Mouse (Mus musculus) limb, embryonic 12.5 days (tissue): ENCODE measurements around the gene Cd86. TPM values are rescaled to one million over a fixed set of nuclear protein-coding genes. Genes with fewer than 3 reads are reported as not detected.

Source experiments
- ATAC-seq: fragments of 200-750 bp; cut with Nextera tagmentation; 2 replicates; pipeline ENCODE4 v1.8.0; 2017; ENCODE audit warnings: low read depth, moderate TSS enrichment; ENCODE audit not compliant: insufficient number of reproducible peaks, insufficient read depth, low FRiP score, low TSS enrichment
- H3K27ac ChIP-seq: fragments of 300-500 bp; sonication (generic); 2 replicates; pipeline ENCODE4 v1.5.1; 2016; ENCODE audit warnings: mild to moderate bottlenecking, moderate library complexity
- H3K27me3 ChIP-seq: fragments of 300-500 bp; sonication (generic); 2 replicates; pipeline ENCODE4 v1.6.1; 2016; ENCODE audit warnings: mild to moderate bottlenecking, moderate library complexity
- H3K36me3 ChIP-seq: fragments of 300-500 bp; sonication (generic); 2 replicates; pipeline ENCODE4 v1.6.1; 2016; ENCODE audit warnings: mild to moderate bottlenecking, moderate library complexity
- H3K4me1 ChIP-seq: fragments of 300-500 bp; sonication (generic); replicated peaks from 2 replicates; pipeline ENCODE4 v1.6.1; 2016
- H3K4me2 ChIP-seq: fragments of 300-500 bp; sonication (generic); 2 replicates; pipeline ENCODE4 v1.6.1; 2016; ENCODE audit warnings: mild to moderate bottlenecking, moderate library complexity
- H3K4me3 ChIP-seq: fragments of 300-500 bp; sonication (generic); replicated peaks from 2 replicates; pipeline ENCODE4 v1.5.1; 2016; ENCODE audit warnings: mild to moderate bottlenecking
- H3K9ac ChIP-seq: fragments of 300-500 bp; sonication (generic); replicated peaks from 2 replicates; pipeline ENCODE4 v1.6.1; 2016; ENCODE audit warnings: mild to moderate bottlenecking, moderate library complexity
- H3K9me3 ChIP-seq: fragments of 300-500 bp; sonication (generic); 2 replicates; pipeline ENCODE4 v1.6.1; 2016; ENCODE audit warnings: mild to moderate bottlenecking, moderate library complexity
- WGBS: fragments of 180-500 bp; shearing (Covaris S2); methylation state at CpG from one replicate; pipeline ENCODE4 v1.1.7; 2016; 5-methylcytosine and 5-hydroxymethylcytosine counted together
- polyA plus RNA-seq: library from polyadenylated mRNA; unstranded; fragments of >200 nt; fragmentation: Nextera tagmentation; extraction: Ambion mirVana; gene quantifications from 2 replicates; pipeline ENCODE4 v1.2.1, GENCODE M21; 2016

Cd86 gene
- polyA plus RNA-seq, 1 experiment from 2014 or later, result 1.0 TPM

DNA sequence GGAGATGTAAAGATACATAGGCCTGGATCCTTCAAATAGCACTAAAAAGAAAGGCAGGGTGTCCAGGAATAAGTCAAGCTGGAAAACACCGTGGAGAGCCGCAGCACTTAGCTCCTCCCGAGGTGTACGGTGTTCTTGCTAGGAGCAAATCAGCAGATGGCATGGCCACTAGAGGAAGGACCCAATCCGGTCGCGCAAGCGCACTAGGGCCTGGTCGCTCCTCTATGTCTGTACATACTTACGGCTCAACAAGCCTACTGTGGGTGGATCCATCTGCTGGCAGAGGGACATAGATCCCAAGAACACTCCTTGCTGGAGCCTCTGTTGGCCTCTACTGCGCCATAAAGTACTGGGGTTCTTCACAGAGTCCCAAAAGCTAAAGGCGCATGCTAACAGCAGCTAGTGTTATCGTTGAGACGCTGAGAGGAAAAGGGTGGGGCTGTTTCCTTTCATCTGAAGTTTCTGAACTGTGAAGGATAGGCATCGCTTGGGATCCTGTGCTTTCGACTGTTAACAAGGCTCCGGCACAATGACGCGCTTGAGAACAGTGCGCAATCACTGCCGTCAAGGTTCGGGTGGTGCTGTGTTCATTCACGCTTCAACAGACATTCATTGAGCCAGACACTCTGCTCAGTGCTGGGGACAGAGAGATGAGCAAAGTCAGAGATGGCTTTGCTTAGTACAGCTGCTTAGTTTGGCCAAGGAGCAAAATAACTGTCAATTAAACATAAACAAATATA, 30.7 kb downstream of the Cd86 start:
- Histone ChIP-seq H3K4me1 (no peaks in the 10 kb centered on the region), H3K9me3 (0 out of 2 replicates have a peak, but pooled peaks cover 2% of the 10 kb centered on the region), H3K4me3 (no peak overlapping the region), H3K27ac (no peak overlapping the region), H3K4me2 (no peak overlapping the region), H3K27me3 (no peaks in the 10 kb centered on the region), H3K9ac (no peak overlapping the region), H3K36me3 (no peaks in the 10 kb centered on the region)
- WGBS, result 95% methylated on average over 23 of the region's 23 CpGs
- ATAC-seq, result no peak

DNA sequence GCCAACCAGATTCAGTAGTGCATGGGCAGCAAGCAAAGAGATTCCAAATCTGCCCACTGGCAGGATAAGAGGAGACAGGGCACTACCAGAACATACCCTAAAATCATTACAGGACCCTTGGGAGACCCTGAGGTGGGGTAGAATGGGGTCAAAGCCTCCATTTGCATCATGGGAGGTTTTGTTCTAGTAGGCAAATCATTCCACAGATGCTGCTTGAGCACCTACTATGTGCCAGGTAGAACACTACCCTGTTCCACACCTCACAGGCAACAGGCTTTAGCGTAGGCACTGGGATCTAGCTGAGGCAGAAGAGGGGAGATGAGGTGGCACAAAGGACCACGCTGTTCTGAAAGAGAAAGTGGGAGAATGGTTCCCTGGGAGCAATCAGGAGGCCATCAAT, 31.5 kb downstream of the Cd86 start:
- no peak overlapping the region for H3K4me2 ChIP-seq
- no peak for ATAC-seq
- 92% methylated on average over 2 of the region's 2 CpGs for WGBS
- H3K27ac ChIP-seq, result no peak overlapping the region
- no peak overlapping the region for H3K9ac ChIP-seq
- H3K27me3 ChIP-seq, result no peaks in the 10 kb centered on the region
- no peaks in the 10 kb centered on the region for H3K36me3 ChIP-seq
- H3K4me1 ChIP-seq, result no peaks in the 10 kb centered on the region
- H3K4me3 ChIP-seq, result no peak overlapping the region
- H3K9me3 ChIP-seq, result 0 out of 2 replicates have a peak, but pooled peaks cover 2% of the 10 kb centered on the region

DNA sequence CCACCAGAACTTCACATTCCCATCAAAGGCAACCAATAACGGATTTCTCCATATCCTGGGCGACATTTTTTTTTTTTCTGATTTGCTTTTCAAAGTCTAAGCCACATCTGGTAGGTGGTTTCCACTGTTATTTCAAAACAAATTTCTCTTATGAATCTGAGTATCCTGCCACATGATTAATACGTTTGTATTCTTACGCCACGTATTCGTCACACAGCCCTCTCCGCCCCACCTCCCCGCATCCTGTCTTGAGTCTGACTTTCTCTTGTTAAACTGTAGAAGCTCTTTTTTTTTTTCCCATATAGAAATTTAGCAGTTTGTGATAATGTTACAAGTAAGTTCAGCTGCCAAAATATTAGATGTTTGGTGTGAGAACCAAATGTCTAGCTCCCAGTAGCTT, 33.7 kb downstream of the Cd86 start:
- no peak overlapping the region for H3K27ac ChIP-seq
- no peaks in the 10 kb centered on the region for H3K4me1 ChIP-seq
- no peaks in the 10 kb centered on the region for H3K9me3 ChIP-seq
- H3K9ac ChIP-seq, result no peak overlapping the region
- no peaks in the 10 kb centered on the region for H3K27me3 ChIP-seq
- H3K4me3 ChIP-seq, result no peak overlapping the region
- no peak overlapping the region for H3K4me2 ChIP-seq
- 89% methylated on average over 8 of the region's 8 CpGs for WGBS
- ATAC-seq, result no peak
- H3K36me3 ChIP-seq, result no peaks in the 10 kb centered on the region

DNA sequence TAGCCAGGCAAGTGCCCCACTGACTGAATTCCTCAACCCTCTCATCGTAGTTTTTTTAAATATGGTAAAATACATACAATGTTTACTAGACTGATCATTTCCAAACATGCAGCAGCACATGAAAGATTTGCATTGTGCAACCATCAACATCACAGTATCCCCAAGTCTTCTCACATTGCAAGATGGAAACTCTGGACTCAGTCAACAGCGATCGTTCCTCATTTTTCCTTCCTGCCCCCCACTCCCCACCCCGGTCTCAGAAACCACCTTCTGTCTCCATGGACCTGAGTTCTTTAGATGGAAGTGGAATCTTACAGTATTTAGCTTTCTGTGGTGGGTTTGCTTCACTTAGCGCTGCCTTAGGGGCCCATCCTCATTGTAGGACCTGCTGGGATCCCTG, 34.3 kb downstream of the Cd86 start:
- H3K4me3 ChIP-seq, result no peak overlapping the region
- H3K9ac ChIP-seq, result no peak overlapping the region
- H3K4me1 ChIP-seq, result no peaks in the 10 kb centered on the region
- no peaks in the 10 kb centered on the region for H3K9me3 ChIP-seq
- no peaks in the 10 kb centered on the region for H3K36me3 ChIP-seq
- 95% methylated on average over 5 of the region's 5 CpGs for WGBS
- no peak overlapping the region for H3K27ac ChIP-seq
- no peak overlapping the region for H3K4me2 ChIP-seq
- no peak for ATAC-seq
- H3K27me3 ChIP-seq, result no peaks in the 10 kb centered on the region

DNA sequence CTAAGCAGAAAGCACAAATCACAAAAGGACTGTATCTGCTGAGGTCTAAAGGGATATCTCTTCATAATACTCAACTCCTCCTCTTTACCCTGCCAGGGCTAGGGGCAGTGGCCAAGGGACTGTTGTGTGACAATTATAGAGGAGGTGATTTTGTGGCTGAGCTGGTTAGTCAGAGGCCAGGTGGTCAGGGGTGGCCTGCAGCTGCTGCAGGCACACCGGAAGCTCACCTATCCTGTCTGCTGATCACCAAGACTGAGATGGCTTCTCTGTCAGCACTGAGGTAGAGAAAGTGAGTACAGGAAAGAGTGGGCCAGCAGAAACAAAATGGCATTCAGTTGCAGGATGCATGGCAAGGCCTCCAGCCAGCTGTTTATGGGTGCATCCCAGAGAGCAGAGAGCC, 38.1 kb downstream of the Cd86 start:
- no peak for ATAC-seq
- Histone ChIP-seq H3K27me3 (no peaks in the 10 kb centered on the region), H3K9ac (no peak overlapping the region), H3K36me3 (no peaks in the 10 kb centered on the region), H3K4me2 (no peak overlapping the region), H3K9me3 (no peaks in the 10 kb centered on the region), H3K4me1 (no peaks in the 10 kb centered on the region), H3K27ac (no peak overlapping the region), H3K4me3 (no peak overlapping the region)
- WGBS, result 77% methylated on average over 1 of the region's 1 CpGs

DNA sequence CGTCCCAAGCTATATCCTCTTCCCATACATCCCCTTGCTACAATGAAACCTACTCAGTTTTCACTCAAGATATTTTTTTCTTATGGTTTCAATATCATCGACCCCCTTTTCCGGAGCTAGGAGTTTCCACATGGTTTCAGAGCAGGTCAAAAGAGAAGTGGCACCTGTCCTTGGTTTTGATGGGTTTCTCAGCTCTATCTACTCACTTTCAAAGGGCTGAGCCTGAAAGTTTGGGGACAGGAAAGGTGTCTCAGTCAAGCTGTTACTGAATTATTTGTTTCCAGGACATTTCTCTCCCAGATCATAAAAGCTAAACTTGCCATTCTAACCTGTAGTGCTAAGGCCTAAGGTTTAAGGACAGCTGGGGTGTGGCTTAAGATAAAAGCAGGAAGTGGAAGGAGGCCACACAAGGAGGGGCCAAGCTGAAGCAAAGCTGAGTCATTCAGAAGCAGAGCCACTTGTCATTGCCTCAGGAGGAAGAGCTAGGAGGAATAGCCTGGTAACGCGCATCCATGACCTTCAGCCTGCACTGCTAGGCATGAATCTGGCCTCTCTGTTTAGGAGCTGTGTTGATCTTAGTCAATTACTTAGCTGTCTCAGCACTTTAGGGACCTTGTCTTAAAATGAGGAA, 39.2 kb downstream of the Cd86 start:
- Histone ChIP-seq H3K9ac (no peak overlapping the region), H3K27me3 (no peaks in the 10 kb centered on the region), H3K36me3 (no peaks in the 10 kb centered on the region), H3K4me2 (no peak overlapping the region), H3K9me3 (no peaks in the 10 kb centered on the region), H3K4me1 (no peaks in the 10 kb centered on the region), H3K27ac (no peak overlapping the region), H3K4me3 (no peak overlapping the region)
- WGBS, result 92% methylated on average over 5 of the region's 5 CpGs
- no peak for ATAC-seq

DNA sequence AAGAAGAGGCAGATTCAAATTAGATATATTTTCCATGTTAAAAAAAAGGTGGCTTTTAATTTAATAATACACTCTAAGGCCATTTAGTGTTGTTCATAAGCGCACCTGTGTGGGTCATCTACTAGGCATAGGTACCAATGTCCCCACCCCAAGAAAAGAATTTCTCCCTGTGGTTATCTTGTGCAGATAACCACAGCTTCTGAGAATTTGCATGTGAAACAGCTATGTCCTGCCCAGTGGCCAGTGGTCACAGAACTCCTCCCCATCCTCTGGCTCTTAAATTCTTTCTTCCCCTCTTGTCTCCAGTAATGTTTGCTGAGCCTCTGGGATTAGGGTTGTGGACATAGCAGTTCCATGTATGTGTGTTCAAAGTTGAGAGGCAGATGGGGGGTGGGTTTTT, 40.0 kb downstream of the Cd86 start:
- Histone ChIP-seq H3K4me1 (no peaks in the 10 kb centered on the region), H3K27me3 (no peaks in the 10 kb centered on the region), H3K9me3 (no peaks in the 10 kb centered on the region), H3K4me3 (no peak overlapping the region), H3K9ac (no peak overlapping the region), H3K27ac (no peak overlapping the region), H3K4me2 (no peak overlapping the region), H3K36me3 (no peaks in the 10 kb centered on the region)
- no peak for ATAC-seq
- 91% methylated on average over 1 of the region's 1 CpGs for WGBS

DNA sequence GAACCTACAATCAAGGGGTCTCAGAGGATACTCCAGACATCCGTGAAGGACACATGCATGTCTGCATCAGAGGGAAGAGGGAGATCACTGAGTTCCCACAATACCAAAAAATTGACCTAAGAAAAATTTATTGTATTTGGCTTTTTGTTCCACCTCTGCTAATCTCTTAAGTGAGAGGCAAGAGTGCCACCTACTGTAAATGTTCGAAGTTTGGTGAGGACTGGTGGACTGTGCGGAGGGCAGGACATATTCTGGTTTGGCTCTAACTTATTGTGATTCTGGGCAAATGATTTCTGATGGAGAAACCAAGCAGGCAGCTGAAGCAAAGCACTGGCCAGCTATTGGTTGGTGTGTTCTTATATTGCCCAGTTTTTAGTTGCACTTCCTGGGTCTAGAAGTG, 43.6 kb downstream of the Cd86 start:
- no peak overlapping the region for H3K4me2 ChIP-seq
- WGBS, result 87% methylated on average over 3 of the region's 3 CpGs
- H3K27ac ChIP-seq, result no peak overlapping the region
- H3K27me3 ChIP-seq, result no peaks in the 10 kb centered on the region
- H3K4me1 ChIP-seq, result no peaks in the 10 kb centered on the region
- H3K4me3 ChIP-seq, result no peak overlapping the region
- H3K36me3 ChIP-seq, result no peaks in the 10 kb centered on the region
- no peak overlapping the region for H3K9ac ChIP-seq
- H3K9me3 ChIP-seq, result no peaks in the 10 kb centered on the region
- ATAC-seq, result no peak

DNA sequence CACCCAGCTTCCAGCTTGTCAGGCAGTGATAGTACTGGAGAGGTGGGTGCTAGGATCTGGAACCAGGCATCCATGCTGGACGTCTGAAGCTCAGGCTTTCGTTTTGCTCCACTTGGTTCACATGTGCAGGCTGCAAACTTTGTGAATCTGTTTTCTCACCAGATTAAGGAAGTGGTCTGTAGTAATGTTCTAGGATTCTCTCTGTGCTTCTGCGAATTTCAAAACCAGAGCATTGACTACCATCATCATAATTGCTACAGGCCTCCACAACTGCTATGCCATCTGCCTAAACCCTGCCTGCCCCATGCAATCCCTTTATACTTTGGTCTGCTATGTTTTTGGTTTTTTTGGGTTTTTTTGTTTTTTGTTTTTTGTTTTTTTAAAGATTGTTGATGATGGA, 44.8 kb downstream of the Cd86 start:
- Histone ChIP-seq H3K27ac (no peak overlapping the region), H3K4me3 (no peak overlapping the region), H3K4me1 (no peaks in the 10 kb centered on the region), H3K9ac (no peak overlapping the region), H3K9me3 (no peaks in the 10 kb centered on the region), H3K4me2 (no peak overlapping the region), H3K36me3 (no peaks in the 10 kb centered on the region), H3K27me3 (no peaks in the 10 kb centered on the region)
- no peak for ATAC-seq
- 85% methylated on average over 3 of the region's 3 CpGs for WGBS

DNA sequence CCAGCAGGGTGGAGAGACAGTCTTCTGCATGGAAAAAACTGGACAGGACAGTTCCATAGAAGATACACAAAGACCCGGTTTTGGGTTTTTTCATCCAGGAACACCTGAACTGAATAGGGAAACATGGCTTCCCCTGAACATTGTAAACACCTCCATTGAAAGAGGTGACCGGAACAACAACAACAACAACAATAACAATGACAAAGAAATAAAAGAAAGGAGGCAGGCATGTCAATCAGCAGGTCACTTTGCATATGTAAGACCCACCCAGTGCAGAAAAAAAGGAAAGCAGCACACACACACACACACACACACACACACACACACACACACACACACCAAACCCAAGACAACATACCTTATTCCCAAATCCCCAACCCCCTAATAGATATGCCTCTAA, 52.2 kb downstream of the Cd86 start:
- WGBS, result 75% methylated on average over 2 of the region's 2 CpGs
- H3K4me2 ChIP-seq, result no peak overlapping the region
- H3K4me3 ChIP-seq, result no peak overlapping the region
- H3K4me1 ChIP-seq, result no peaks in the 10 kb centered on the region
- no peaks in the 10 kb centered on the region for H3K36me3 ChIP-seq
- no peak overlapping the region for H3K27ac ChIP-seq
- H3K27me3 ChIP-seq, result no peaks in the 10 kb centered on the region
- no peaks in the 10 kb centered on the region for H3K9me3 ChIP-seq
- H3K9ac ChIP-seq, result no peak overlapping the region
- no peak for ATAC-seq

DNA sequence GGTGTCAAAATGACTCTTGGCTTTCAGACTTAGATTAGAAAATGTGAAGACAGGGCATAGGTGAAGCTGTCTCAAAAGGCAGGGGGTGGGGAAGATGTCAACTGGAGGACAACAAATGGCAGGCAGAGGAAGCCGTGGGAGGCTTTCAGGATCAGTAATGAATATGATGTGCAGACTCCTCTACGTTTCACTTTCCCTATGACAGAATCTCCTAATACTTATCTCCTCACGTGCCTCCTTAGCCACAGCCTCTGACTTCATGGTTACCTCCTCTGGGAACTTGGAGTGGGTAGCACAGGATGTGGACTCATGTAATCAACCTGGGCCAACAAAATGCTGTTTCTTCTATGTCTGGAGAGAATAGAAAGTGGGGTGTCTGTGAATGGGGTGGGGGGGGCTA, 63.2 kb downstream of the Cd86 start:
- Histone ChIP-seq H3K4me2 (no peak overlapping the region), H3K4me3 (no peak overlapping the region), H3K4me1 (no peaks in the 10 kb centered on the region), H3K27ac (no peak overlapping the region), H3K27me3 (no peaks in the 10 kb centered on the region), H3K36me3 (no peaks in the 10 kb centered on the region), H3K9ac (no peak overlapping the region), H3K9me3 (no peaks in the 10 kb centered on the region)
- ATAC-seq, result no peak
- 68% methylated on average over 3 of the region's 3 CpGs for WGBS

DNA sequence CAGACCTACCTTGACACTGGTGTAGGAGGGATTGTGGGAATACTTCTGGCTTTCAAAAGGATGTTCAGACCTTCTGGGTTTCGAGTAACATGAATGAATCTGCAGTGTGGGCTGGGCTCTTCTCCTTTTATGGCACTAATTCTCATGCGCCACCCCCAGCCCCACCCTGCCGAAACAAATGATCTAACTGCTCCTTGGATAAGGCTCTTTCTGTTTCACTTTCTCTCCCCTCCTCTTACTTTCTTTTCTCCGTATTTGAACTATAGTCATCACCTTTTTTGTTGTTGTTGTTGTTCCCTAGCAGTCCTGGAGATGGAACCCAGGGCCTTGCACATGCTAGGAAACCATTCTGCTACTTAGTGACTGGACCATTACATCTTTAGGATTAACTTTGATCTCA, 67.6 kb downstream of the Cd86 start:
- Histone ChIP-seq H3K4me3 (no peak overlapping the region), H3K4me1 (no peaks in the 10 kb centered on the region), H3K4me2 (no peak overlapping the region), H3K36me3 (no peaks in the 10 kb centered on the region), H3K27ac (no peak overlapping the region), H3K27me3 (no peaks in the 10 kb centered on the region), H3K9ac (no peak overlapping the region), H3K9me3 (no peaks in the 10 kb centered on the region)
- no peak for ATAC-seq
- WGBS, result 80% methylated on average over 4 of the region's 4 CpGs
